Mouse (Mus musculus) limb, embryonic 10.5 days (tissue): ENCODE data around the gene Fancc. TPM values are rescaled to one million over a fixed set of nuclear protein-coding genes. Genes with fewer than 3 reads are reported as not detected.
"Not testable (repeated sequence)": the region's sequence is repeated elsewhere in the genome, so short reads cannot be mapped to it uniquely, and the experiment has no call there.

Source experiments
- DNase-seq: peaks from one replicate; pipeline ENCODE4 v3.0.0-alpha.2; 2017; ENCODE audit warnings: low spot score
- H3K27ac ChIP-seq: fragments of 300-500 bp; sonication (generic); 2 replicates; pipeline ENCODE4 v1.5.1; 2016; ENCODE audit warnings: mild to moderate bottlenecking
- H3K27me3 ChIP-seq: fragments of 300-500 bp; sonication (generic); 2 replicates; pipeline ENCODE4 v1.6.1; 2016; ENCODE audit warnings: low read depth, mild to moderate bottlenecking; ENCODE audit not compliant: poor library complexity, severe bottlenecking
- H3K36me3 ChIP-seq: fragments of 300-500 bp; sonication (generic); 2 replicates; pipeline ENCODE4 v1.6.1; 2016; ENCODE audit warnings: mild to moderate bottlenecking, moderate library complexity
- H3K4me1 ChIP-seq: fragments of 300-500 bp; sonication (generic); 2 replicates; pipeline ENCODE4 v1.6.1; 2016
- H3K4me3 ChIP-seq: fragments of 300-500 bp; sonication (generic); 2 replicates; pipeline ENCODE4 v1.5.1; 2016; ENCODE audit warnings: mild to moderate bottlenecking, moderate library complexity
- H3K9me3 ChIP-seq: fragments of 300-500 bp; sonication (generic); replicated peaks from 2 replicates; pipeline ENCODE4 v1.6.1; 2016; ENCODE audit warnings: mild to moderate bottlenecking
- WGBS: fragments of 180-500 bp; shearing (Covaris S2); methylation state at CpG from one replicate; pipeline ENCODE4 v1.1.7; 2016; 5-methylcytosine and 5-hydroxymethylcytosine counted together
- polyA plus RNA-seq: library from polyadenylated mRNA; unstranded; fragments of >200 nt; fragmentation: Nextera tagmentation; extraction: Ambion mirVana; gene quantifications from 2 replicates; pipeline ENCODE4 v1.2.1, GENCODE M21; 2016

The Fancc gene
- polyA plus RNA-seq, 1 experiment from 2014 or later = 27.0 TPM

- not testable (repeated sequence) for H3K4me1 ChIP-seq, H3K27me3 ChIP-seq, DNase-seq, H3K4me3 ChIP-seq, H3K27ac ChIP-seq, H3K9me3 ChIP-seq
- peaks cover 36% of the 10 kb centered on the region for H3K36me3 ChIP-seq
- 98% methylated on average over 4 of the region's 4 CpGs for WGBS
Observed at GRCm38 (mm10) chr13:63315111-63315510, 182.0 kb downstream of the Fancc start.

DNA sequence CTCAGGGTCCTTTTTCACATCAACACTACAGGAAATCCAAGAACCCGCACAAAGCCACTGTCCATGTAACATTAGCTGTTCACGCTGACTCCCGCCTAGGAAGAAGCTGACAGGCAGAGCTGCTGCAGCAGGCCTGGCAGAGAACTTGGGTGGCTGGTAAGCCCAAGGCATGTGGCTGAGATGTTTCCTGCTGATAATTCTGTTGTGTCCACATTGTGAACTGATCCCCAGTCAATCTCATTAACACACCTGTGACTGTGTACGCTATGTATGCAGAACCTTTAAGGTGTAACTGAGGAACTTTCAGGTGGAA lies 182.5 kb downstream of the Fancc start:
- WGBS = 86% methylated on average over 4 of the region's 4 CpGs
- H3K4me3 ChIP-seq = no peak overlapping the region
- H3K27me3 ChIP-seq = no peaks in the 10 kb centered on the region
- no peak overlapping the region for H3K27ac ChIP-seq
- H3K36me3 ChIP-seq = peaks cover 36% of the 10 kb centered on the region
- H3K4me1 ChIP-seq = peaks cover 4% of the 10 kb centered on the region; the same call in 1 of the 2 replicates
- DNase-seq = no peak
- no peaks in the 10 kb centered on the region for H3K9me3 ChIP-seq

- peaks cover 4% of the 10 kb centered on the region; the same call in 1 of the 2 replicates for H3K4me1 ChIP-seq
- 86% methylated on average over 12 of the region's 12 CpGs for WGBS
- no peaks in the 10 kb centered on the region for H3K9me3 ChIP-seq
- no peaks in the 10 kb centered on the region for H3K27me3 ChIP-seq
- H3K4me3 ChIP-seq = no peak overlapping the region
- peaks cover 36% of the 10 kb centered on the region for H3K36me3 ChIP-seq
- peak overlapping the region; percentile 27; the same call in 1 of the 2 replicates for H3K27ac ChIP-seq
- no peak for DNase-seq
Observed at GRCm38 (mm10) chr13:63313748-63314607, 183.1 kb downstream of the Fancc start.

- Histone ChIP-seq H3K9me3 (no peaks in the 10 kb centered on the region), H3K4me3 (no peak overlapping the region), H3K36me3 (peaks cover 36% of the 10 kb centered on the region), H3K27ac (peak overlapping the region; percentile 14; the same call in 1 of the 2 replicates), H3K4me1 (peaks cover 4% of the 10 kb centered on the region; the same call in 1 of the 2 replicates), H3K27me3 (no peaks in the 10 kb centered on the region)
- 100% methylated on average over 1 of the region's 1 CpGs for WGBS
- no peak for DNase-seq
Observed at GRCm38 (mm10) chr13:63313247-63313646, 183.8 kb downstream of the Fancc start.

DNA sequence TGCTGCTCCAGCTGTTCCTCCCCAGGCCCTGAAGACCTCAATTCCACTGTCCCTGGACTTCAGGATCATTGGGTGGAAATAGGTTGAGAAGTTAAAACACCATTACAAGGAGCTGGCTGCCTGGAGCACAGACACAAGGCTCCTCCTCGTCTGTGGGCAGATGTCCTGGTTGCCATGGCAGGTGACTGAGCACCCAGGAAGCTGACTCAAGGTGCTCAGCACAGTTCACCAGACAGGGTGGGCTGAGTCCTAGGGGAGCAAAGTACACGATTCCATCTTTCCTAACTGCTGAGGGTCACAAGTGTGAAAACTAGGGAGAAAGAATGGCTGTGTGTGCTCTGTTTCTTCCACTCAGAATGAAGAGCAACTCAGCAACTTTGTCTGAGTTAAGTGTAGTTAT lies 185.9 kb downstream of the Fancc start:
- Histone ChIP-seq H3K36me3 (peaks cover 26% of the 10 kb centered on the region), H3K4me3 (no peak overlapping the region), H3K27ac (no peak overlapping the region), H3K4me1 (no peaks in the 10 kb centered on the region), H3K27me3 (no peaks in the 10 kb centered on the region), H3K9me3 (no peaks in the 10 kb centered on the region)
- no peak for DNase-seq
- 88% methylated on average over 2 of the region's 2 CpGs for WGBS

DNA sequence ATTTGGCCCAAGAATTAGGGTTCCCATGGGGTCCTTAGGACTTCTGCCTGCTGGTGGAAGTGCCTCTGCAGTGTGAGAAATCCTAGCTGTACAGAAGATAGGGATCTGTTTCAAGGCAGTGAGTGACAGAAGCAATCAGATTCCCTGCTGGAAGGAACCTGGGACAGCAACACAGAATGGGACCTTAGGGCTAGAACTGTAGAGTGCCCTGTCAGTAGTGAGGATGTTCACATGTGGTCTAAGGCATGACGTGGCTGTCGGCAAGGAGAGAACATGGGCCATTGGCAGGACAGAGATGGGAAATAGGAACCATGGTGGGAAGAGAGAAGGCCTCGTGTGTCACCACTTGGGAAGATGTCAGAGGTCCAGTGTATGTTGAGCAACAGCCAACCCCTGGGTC lies 187.5 kb downstream of the Fancc start:
- Histone ChIP-seq H3K4me3 (no peak overlapping the region), H3K27me3 (no peaks in the 10 kb centered on the region), H3K36me3 (peaks cover 24% of the 10 kb centered on the region), H3K9me3 (no peaks in the 10 kb centered on the region), H3K27ac (no peak overlapping the region), H3K4me1 (peaks cover 15% of the 10 kb centered on the region)
- DNase-seq = no peak
- WGBS = 85% methylated on average over 3 of the region's 3 CpGs

- Histone ChIP-seq H3K9me3 (no peaks in the 10 kb centered on the region), H3K4me1 (peaks cover 35% of the 10 kb centered on the region), H3K27ac (no peak overlapping the region), H3K36me3 (peaks cover 38% of the 10 kb centered on the region), H3K4me3 (no peak overlapping the region), H3K27me3 (no peaks in the 10 kb centered on the region)
- 88% methylated on average over 5 of the region's 5 CpGs for WGBS
- no peak for DNase-seq
Observed at GRCm38 (mm10) chr13:63306768-63307167, 190.3 kb downstream of the Fancc start.

DNA sequence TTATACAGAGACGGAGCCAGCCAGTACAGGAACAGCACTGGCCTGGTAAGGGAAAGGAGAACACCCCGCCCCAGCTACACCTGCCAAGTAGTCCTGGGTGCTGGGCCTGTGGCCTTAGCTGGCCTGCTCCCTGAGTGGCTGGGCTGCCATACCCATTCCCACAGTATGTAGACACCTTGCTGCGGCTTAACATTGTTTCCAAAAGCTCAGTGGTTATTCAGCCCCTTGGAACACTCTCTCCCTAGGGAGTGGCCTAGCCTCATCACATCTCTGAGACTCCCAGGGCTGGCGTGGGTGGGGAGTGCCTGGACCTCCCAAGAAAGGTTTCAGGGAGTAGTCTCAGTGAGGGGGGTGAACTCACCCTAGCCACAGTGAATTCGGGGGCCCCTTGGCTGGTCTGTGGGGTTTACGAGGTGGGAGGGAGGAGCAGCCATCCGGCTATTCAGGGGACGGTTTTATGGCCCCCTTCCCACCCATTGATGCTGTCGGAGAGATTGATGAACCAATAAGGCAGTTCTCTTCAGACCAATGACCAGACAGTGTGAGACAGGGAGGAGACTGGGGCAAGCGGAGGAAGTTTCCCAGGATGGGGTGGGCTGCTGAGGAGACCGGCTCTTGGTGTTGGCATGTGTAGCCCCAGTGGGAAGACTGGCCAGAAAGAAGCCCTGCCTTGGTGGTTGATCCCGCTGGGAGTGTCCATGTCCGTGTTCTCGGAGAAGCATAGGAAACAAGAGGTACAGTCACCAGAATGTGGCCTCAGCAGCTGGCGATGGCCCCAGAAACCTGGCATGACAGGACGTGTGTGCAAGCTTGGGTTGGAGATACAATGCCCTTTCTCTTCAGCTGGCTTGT lies 191.7 kb downstream of the Fancc start:
- H3K4me1 ChIP-seq = peaks cover 49% of the 10 kb centered on the region

GRCm38 (mm10) chr13:63304799-63305159 lies 192.3 kb downstream of the Fancc start:
- H3K27ac ChIP-seq = 0 out of 2 replicates have a peak overlapping the region, but pooled peaks have one; percentile 56
- H3K9me3 ChIP-seq = no peaks in the 10 kb centered on the region
- DNase-seq = no peak
- H3K4me1 ChIP-seq = peaks cover 55% of the 10 kb centered on the region
- no peaks in the 10 kb centered on the region for H3K27me3 ChIP-seq
- H3K36me3 ChIP-seq = peaks cover 50% of the 10 kb centered on the region
- 44% methylated on average over 3 of the region's 3 CpGs for WGBS
- H3K4me3 ChIP-seq = no peak overlapping the region

More for the DNA sequence above, 191.7 kb downstream of the Fancc start:
- Histone ChIP-seq H3K27me3 (no peaks in the 10 kb centered on the region), H3K36me3 (peaks cover 44% of the 10 kb centered on the region), H3K4me3 (no peak overlapping the region), H3K27ac (peak overlapping the region; percentile 56), H3K9me3 (no peaks in the 10 kb centered on the region)
- 26% methylated on average over 16 of the region's 16 CpGs for WGBS
- no peak for DNase-seq

DNA sequence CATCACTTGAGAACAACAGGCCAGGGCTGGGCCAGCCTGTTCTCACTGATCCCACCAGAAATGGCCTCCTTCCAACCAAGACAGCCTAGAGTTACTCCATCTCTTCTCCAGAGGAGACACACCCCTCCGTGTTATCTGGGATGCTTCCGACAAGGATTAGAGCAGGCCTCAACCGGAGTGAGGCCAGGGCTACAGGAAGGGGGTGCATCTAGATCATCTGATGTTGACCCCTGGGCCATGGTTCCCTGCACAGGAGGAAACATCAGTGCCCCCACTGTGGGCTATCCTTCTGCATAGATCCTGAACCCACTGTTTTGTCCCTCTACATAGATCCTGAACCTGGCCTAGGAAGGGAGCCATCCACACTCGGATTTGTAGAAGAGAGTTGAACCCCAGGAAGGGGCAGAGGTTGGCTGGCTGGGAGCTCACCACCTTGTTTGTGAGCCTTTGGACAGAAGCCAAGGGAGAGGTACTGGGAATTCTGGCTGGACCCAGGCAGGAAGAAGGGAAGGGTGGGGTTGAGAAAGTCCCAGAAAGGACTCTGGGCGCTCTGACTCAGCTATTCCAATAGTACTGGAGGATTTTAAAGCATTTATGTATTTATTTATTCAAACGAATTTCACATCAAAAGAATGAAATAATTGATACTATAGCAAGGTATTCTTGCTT lies 192.8 kb downstream of the Fancc start:
- DNase-seq = no peak
- Histone ChIP-seq H3K4me3 (no peak overlapping the region), H3K36me3 (peaks cover 55% of the 10 kb centered on the region), H3K4me1 (peaks cover 55% of the 10 kb centered on the region), H3K27me3 (no peaks in the 10 kb centered on the region), H3K9me3 (no peaks in the 10 kb centered on the region), H3K27ac (peak overlapping the region; percentile 12; the same call in 1 of the 2 replicates)
- WGBS = 66% methylated on average over 6 of the region's 6 CpGs

GRCm38 (mm10) chr13:63302381-63302780 lies 194.7 kb downstream of the Fancc start:
- Histone ChIP-seq H3K36me3 (peaks cover 74% of the 10 kb centered on the region), H3K9me3 (no peaks in the 10 kb centered on the region), H3K27me3 (no peaks in the 10 kb centered on the region), H3K27ac (peak overlapping the region; percentile 76), H3K4me3 (no peak overlapping the region), H3K4me1 (peaks cover 55% of the 10 kb centered on the region)
- no peak for DNase-seq
- 87% methylated on average over 5 of the region's 5 CpGs for WGBS

GRCm38 (mm10) chr13:63301764-63302209 lies 195.3 kb downstream of the Fancc start:
- peaks cover 80% of the 10 kb centered on the region for H3K36me3 ChIP-seq
- no peaks in the 10 kb centered on the region for H3K9me3 ChIP-seq
- peaks cover 55% of the 10 kb centered on the region for H3K4me1 ChIP-seq
- H3K27me3 ChIP-seq = no peaks in the 10 kb centered on the region
- DNase-seq = no peak
- no peak overlapping the region for H3K4me3 ChIP-seq
- WGBS = 28% methylated on average over 3 of the region's 3 CpGs
- H3K27ac ChIP-seq = peak overlapping the region; percentile 76
